8 mouse cellular contexts compared by ENCODE assay signal in genomic region chr8:61606795-61607462, GRCm38 (mm10).
DNase-seq lines count a peak whose midpoint lies in the region; ATAC-seq and TF ChIP-seq lines count a peak whose summit lies in the region.

No protein-coding gene starts in this region.

- TF ChIP-seq CTCF in bone marrow macrophage, adult 2 months (IDR thresholded peaks at IDR 0.05; ENCODE audit: low read depth, low read length) = no peak
- no peak for TF ChIP-seq CTCF in lung, adult 2 months (IDR thresholded peaks at IDR 0.05; ENCODE audit: insufficient read depth, low read length)

- peak overlapping the region; percentile 90 for H3K27ac ChIP-seq in bone marrow macrophage, adult 2 months (ENCODE audit: insufficient read depth, low read depth, low read length)
- peak overlapping the region; percentile 62 for H3K27ac ChIP-seq in hindbrain, embryonic 11.5 days (ENCODE audit: low read depth, low read length)
- no peak overlapping the region for H3K27ac ChIP-seq in neural tube, embryonic 14.5 days (ENCODE audit: low read depth, low read length)

- DNase-seq in CD4-positive, CD25-positive, alpha-beta regulatory T cell, adult 2 months (ENCODE audit: low read depth, low spot score) = peak; percentile 75
- peak; percentile 14 to 33 for DNase-seq in frontal cortex, postnatal 14 days (ENCODE audit: low spot score in 2 of 2)
- peak; percentile 60 for DNase-seq in hindbrain, embryonic 11.5 days (ENCODE audit: low spot score)
- DNase-seq in layer of hippocampus, adult 8-10 months (ENCODE audit: low spot score in 2 of 2) = peak; percentile 15 to 17
- peak; percentile 56 for DNase-seq in lung, adult 2 months
- peak; percentile 69 for DNase-seq in thymus, postnatal 4 days

- no peak overlapping the region for H3K9ac ChIP-seq in hindbrain, embryonic 11.5 days (ENCODE audit: low read depth, low read length)
- no peak overlapping the region for H3K9ac ChIP-seq in neural tube, embryonic 14.5 days (replicated peaks; ENCODE audit: low read depth, low read length)

- H3K4me1 ChIP-seq in bone marrow macrophage, adult 2 months (ENCODE audit: control insufficient read depth, insufficient read depth, low read length) = peaks cover 12% of the 10 kb centered on the region
- no peaks in the 10 kb centered on the region for H3K4me1 ChIP-seq in hindbrain, embryonic 11.5 days (replicated peaks; ENCODE audit: control insufficient read depth, insufficient read depth, low read length)
- H3K4me1 ChIP-seq in lung, adult 2 months (ENCODE audit: control insufficient read depth, insufficient read depth, low read length) = peaks cover 3% of the 10 kb centered on the region; the same call in 1 of the 2 replicates
- no peaks in the 10 kb centered on the region for H3K4me1 ChIP-seq in neural tube, embryonic 14.5 days (ENCODE audit: control insufficient read depth, insufficient read depth, low read length)

- H3K36me3 ChIP-seq in hindbrain, embryonic 11.5 days (ENCODE audit: control insufficient read depth, insufficient read depth, low read length) = no peaks in the 10 kb centered on the region
- no peaks in the 10 kb centered on the region for H3K36me3 ChIP-seq in neural tube, embryonic 14.5 days (ENCODE audit: control insufficient read depth, insufficient read depth, low read length)

- TF ChIP-seq POLR2A in bone marrow macrophage, adult 2 months (IDR thresholded peaks at IDR 0.05; ENCODE audit: borderline replicate concordance, low read depth, low read length) = no peak
- TF ChIP-seq POLR2A in lung, adult 2 months (IDR thresholded peaks at IDR 0.05; ENCODE audit: borderline replicate concordance, extremely low read depth, low read depth, low read length) = no peak

- ATAC-seq in hindbrain, embryonic 11.5 days (ENCODE audit: low FRiP score) = peak; percentile 80
- ATAC-seq in neural tube, embryonic 14.5 days (ENCODE audit: low read depth) = peak; percentile 82

- peak overlapping the region; percentile 24; the same call in 1 of the 2 replicates for H3K4me3 ChIP-seq in bone marrow macrophage, adult 2 months (ENCODE audit: insufficient read depth, low read length)
- no peak overlapping the region for H3K4me3 ChIP-seq in hindbrain, embryonic 11.5 days (ENCODE audit: low read depth, low read length)
- H3K4me3 ChIP-seq in lung, adult 2 months (replicated peaks; ENCODE audit: extremely low read depth, low read depth, low read length) = no peak overlapping the region
- H3K4me3 ChIP-seq in neural tube, embryonic 14.5 days (ENCODE audit: low read depth, low read length) = no peak overlapping the region

- 24% methylated on average over 8 of the region's 8 CpGs for WGBS in hindbrain, embryonic 11.5 days
- 11% methylated on average over 8 of the region's 8 CpGs for WGBS in lung, adult 2 months
- WGBS in neural tube, embryonic 14.5 days = 10% methylated on average over 8 of the region's 8 CpGs

- no peak overlapping the region for H3K4me2 ChIP-seq in hindbrain, embryonic 11.5 days (replicated peaks; ENCODE audit: low read depth, low read length)
- peak overlapping the region; percentile 21; the same call in 1 of the 2 replicates for H3K4me2 ChIP-seq in neural tube, embryonic 14.5 days (ENCODE audit: low read depth, low read length)

- H3K9me3 ChIP-seq in hindbrain, embryonic 11.5 days (ENCODE audit: control insufficient read depth, low read length) = no peaks in the 10 kb centered on the region
- H3K9me3 ChIP-seq in neural tube, embryonic 14.5 days (ENCODE audit: control insufficient read depth, low read length) = no peaks in the 10 kb centered on the region

- no peaks in the 10 kb centered on the region for H3K27me3 ChIP-seq in hindbrain, embryonic 11.5 days (ENCODE audit: control insufficient read depth, insufficient read depth, low read length)
- no peaks in the 10 kb centered on the region for H3K27me3 ChIP-seq in neural tube, embryonic 14.5 days (ENCODE audit: control insufficient read depth, insufficient read depth, low read length)

Comparison
In these comparisons a context has a peak if more than half of its experiments do, and no peak if none do; other contexts are left out.
1. DNase-seq: peak in every context shown above with its lines; median percentile 75 in CD4-positive, CD25-positive, alpha-beta regulatory T cell, adult 2 months; 69 in thymus, postnatal 4 days; 60 in hindbrain, embryonic 11.5 days; 56 in lung, adult 2 months; 24 in frontal cortex, postnatal 14 days; 16 in layer of hippocampus, adult 8-10 months.